Mouse (Mus musculus): ENCODE data around the gene Lhfp.

DNA sequence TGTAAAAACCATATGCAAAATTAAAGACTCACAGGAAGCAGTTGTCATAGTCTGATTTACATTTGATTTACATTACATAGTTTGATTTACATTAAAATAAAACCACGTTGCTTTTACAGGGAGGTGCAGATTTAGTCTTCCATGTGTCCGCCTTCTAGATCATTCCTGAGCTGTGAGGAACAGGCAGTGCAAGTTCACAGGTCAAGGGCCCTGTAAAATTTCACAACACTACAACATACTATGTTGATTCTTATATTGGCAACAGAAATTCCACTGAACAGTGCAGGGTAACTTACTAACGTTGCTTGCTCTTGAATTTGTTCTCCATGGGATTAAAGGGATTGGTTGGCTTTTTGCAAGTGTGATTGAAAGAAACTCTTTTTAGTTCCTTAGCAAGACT, 189.8 kb downstream of the Lhfp start:
- TF ChIP-seq CTCF (IDR thresholded peaks at IDR 0.05; ENCODE audit: low read depth) (no peak), EP300 (optimal IDR thresholded peaks at IDR 0.05) (no peak)
